Mouse (Mus musculus) olfactory bulb, adult 2 months (tissue): ENCODE results near the gene Gmcl1. TPM values are rescaled to one million over a fixed set of nuclear protein-coding genes. Genes with fewer than 3 reads are reported as not detected.
A peak's percentile ranks its signal among the peaks of the same experiment; 100 is the strongest.

Experiments used
- H3K27ac ChIP-seq: fragments of 200-500 bp; 2 replicates; pipeline ENCODE4 v1.5.1; 2012; ENCODE audit warnings: low read depth, low read length; ENCODE audit not compliant: insufficient read depth
- H3K4me1 ChIP-seq: fragments of 200-500 bp; 2 replicates; pipeline ENCODE4 v1.6.1; 2012; ENCODE audit warnings: low read length; ENCODE audit not compliant: control insufficient read depth, insufficient read depth
- H3K4me3 ChIP-seq: fragments of 200-500 bp; 2 replicates; pipeline ENCODE4 v1.5.1; 2012; ENCODE audit warnings: mild to moderate bottlenecking, low read depth, low read length, moderate library complexity; ENCODE audit not compliant: insufficient read depth
- CTCF ChIP-seq: fragments of 200-500 bp; IDR thresholded peaks from 2 replicates; pipeline ENCODE4 v1.5.1; 2012; ENCODE audit warnings: low read depth, mild to moderate bottlenecking, low read length, moderate library complexity; ENCODE audit not compliant: insufficient read depth
- POLR2A ChIP-seq: fragments of 200-500 bp; IDR thresholded peaks from 2 replicates; pipeline ENCODE4 v1.6.1; 2012; ENCODE audit warnings: mild to moderate bottlenecking, low read depth, low read length, moderate library complexity; ENCODE audit not compliant: insufficient read depth
- WGBS: fragments of 180-500 bp; shearing (Covaris S2); methylation state at CpG from one replicate; pipeline ENCODE4 v1.1.7; 2018; 5-methylcytosine and 5-hydroxymethylcytosine counted together
- polyA plus RNA-seq: library from polyadenylated mRNA; stranded (reverse); fragments of >200 nt; gene quantifications from 2 replicates; pipeline ENCODE4 v1.2.4, GENCODE M21; 2012; ENCODE audit warnings: low replicate concordance; ENCODE audit not compliant: missing spikeins, insufficient read depth, insufficient read length

Gene Gmcl1
- polyA plus RNA-seq, 1 experiment = not detected

DNA sequence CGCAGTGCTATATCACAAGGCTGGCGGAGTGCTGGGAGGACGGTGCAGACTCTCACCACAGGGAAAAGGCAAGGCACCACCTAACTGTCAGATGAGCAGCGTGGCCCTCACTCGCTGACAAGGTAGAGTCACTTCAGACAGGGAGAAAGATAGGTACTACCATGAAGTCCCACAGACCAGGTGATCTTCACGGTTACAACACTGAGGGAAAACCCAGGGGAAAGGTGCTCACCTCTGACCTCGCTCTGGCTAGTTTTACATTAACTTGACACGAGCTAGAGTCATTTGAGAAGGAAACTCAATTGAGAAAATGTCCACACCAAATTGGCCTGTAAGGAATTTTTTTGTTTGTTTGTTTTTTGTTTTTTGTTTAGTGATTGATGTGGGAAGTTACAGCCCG lies 30.6 kb downstream of the Gmcl1 start:
- TF ChIP-seq POLR2A (no peak), CTCF (no peak)
- Histone ChIP-seq H3K27ac (no peak overlapping the region), H3K4me1 (no peaks in the 10 kb centered on the region), H3K4me3 (no peak overlapping the region)
- WGBS = 94% methylated on average over 9 of the region's 9 CpGs

DNA sequence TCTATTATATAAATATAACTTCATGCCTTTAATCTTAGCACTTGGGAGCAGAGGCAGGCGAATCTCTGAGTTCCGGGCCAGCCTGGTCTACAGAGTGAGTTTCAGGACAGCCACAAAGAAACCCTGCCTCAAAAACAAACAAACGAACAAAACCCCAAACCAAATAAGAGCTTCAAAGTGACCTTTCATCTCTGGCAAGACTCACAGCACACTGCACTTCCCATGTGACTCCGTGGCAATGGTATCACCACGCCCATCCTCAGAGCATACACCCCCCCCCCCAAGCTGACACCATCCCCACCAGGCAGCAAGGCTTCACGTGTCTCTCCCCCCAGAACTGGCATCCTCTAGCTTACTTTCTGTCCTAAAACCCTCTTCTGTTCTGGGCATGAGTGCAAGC lies 35.3 kb downstream of the Gmcl1 start:
- TF ChIP-seq POLR2A (no peak), CTCF (no peak)
- 87% methylated on average over 6 of the region's 6 CpGs for WGBS
- H3K27ac ChIP-seq = no peak overlapping the region
- H3K4me1 ChIP-seq = no peaks in the 10 kb centered on the region
- no peak overlapping the region for H3K4me3 ChIP-seq

GRCm38 (mm10) chr6:86696213-86696612 lies 37.0 kb downstream of the Gmcl1 start:
- 88% methylated on average over 10 of the region's 10 CpGs for WGBS
- Histone ChIP-seq H3K27ac (no peak overlapping the region), H3K4me3 (no peak overlapping the region), H3K4me1 (no peaks in the 10 kb centered on the region)
- TF ChIP-seq POLR2A = no peak
- no peak for TF ChIP-seq CTCF

DNA sequence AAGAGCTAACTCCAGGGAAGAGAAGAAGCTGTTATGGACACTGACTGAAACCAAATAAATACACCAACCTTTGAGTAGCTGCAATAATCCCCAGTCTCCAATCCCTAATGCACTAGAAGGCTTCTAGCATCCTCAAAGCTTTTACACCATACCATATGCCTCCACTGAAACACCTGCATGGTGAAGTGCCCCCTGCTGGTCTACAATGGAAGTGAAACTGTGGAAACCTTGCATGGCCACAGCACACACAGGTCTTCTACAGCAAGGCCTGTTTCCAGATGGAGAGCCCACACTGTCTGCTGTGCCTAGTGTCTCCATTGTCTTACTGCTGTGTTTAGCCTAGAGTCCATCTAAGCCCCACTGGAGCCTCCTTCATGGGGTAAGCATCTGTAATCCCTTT lies 38.7 kb downstream of the Gmcl1 start:
- H3K27ac ChIP-seq = no peak overlapping the region
- H3K4me1 ChIP-seq = no peaks in the 10 kb centered on the region
- no peak overlapping the region for H3K4me3 ChIP-seq
- TF ChIP-seq POLR2A = no peak
- no peak for TF ChIP-seq CTCF

DNA sequence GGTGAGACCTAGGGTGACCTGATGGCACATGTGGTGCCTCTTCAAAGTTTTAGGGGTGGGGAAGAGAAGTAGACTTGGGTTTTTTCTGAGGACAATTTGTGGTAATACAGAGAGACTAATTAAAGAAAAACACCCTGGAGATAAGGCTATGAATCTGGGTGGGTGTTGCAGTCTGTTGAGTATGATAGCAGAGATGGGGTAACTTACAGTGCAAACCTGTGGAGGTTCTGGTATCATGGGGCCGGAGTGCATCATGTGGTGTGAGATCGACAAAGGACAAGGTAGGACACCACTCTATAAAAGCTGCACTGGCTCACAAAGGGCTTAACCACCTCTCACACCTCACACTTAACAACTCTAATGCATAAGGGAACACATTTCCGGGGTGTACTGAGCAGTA lies 43.5 kb downstream of the Gmcl1 start:
- Histone ChIP-seq H3K4me3 (no peak overlapping the region), H3K27ac (no peak overlapping the region), H3K4me1 (no peaks in the 10 kb centered on the region)
- TF ChIP-seq POLR2A (no peak), CTCF (no peak)
- WGBS = 98% methylated on average over 3 of the region's 3 CpGs

DNA sequence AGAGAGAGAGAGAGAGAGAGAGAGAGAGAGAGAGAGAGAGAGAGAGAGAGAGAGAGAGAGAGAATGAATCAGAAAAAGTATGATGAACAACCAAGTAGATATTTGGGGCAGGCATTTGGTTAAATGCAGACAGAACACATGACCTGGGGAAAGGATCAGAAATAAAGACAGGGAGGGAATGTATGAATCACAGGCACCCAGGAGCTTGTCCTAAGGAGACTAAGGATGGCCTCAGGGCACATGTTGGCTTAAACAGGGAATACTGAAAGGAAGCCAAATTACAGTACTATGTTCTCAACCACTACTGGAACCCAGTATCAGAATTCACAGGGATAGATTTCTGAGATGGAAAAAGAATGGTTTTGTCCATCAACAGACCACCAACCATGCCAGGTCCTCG lies 46.2 kb downstream of the Gmcl1 start:
- Histone ChIP-seq H3K4me3 (no peak overlapping the region), H3K27ac (no peak overlapping the region), H3K4me1 (0 out of 2 replicates have a peak, but pooled peaks cover 3% of the 10 kb centered on the region)
- TF ChIP-seq POLR2A (no peak), CTCF (no peak)
- WGBS = 74% methylated on average over 1 of the region's 1 CpGs

DNA sequence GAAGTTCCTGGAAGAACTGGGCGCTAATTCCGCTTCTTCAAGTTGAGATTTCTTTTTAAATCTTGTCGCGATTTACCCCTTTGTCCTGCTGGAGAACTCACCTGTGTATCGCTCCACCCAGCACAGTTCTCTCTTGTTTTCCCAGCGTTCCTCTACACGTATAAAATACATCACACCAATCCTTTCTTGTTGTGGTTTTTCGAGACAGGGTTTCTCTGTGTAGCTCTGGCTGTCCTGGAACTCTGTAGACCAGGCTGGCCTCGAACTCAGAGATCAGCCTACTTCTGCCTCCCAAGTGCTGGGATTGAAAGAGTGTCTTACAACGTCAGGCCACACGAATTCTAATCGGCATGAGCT lies 48.5 kb downstream of the Gmcl1 start:
- Histone ChIP-seq H3K27ac (peak overlapping the region; percentile 64), H3K4me3 (peak overlapping the region; percentile 78), H3K4me1 (0 out of 2 replicates have a peak, but pooled peaks cover 3% of the 10 kb centered on the region)
- no peak for TF ChIP-seq CTCF
- no peak; the same call in 1 of the 2 replicates for TF ChIP-seq POLR2A
- 26% methylated on average over 12 of the region's 12 CpGs for WGBS

GRCm38 (mm10) chr6:86683872-86684654 lies 49.1 kb downstream of the Gmcl1 start, which contains the start of gene Snrnp27:
TSS of gene Snrnp27 (minus strand) at chr6:86684522.
- Histone ChIP-seq H3K4me3 (peak within 1 kb of the TSS; percentile 78), H3K27ac (peak within 1 kb of the TSS; percentile 64), H3K4me1 (0 out of 2 replicates have a peak, but pooled peaks cover 3% of the 10 kb centered on the region)
- no peak for TF ChIP-seq CTCF
- TF ChIP-seq POLR2A = peak; percentile 80
- WGBS = 2% methylated on average over 36 of the region's 36 CpGs

- H3K27ac ChIP-seq = no peak overlapping the region
- 0 out of 2 replicates have a peak, but pooled peaks cover 3% of the 10 kb centered on the region for H3K4me1 ChIP-seq
- no peak for TF ChIP-seq POLR2A
- TF ChIP-seq CTCF = no peak
- WGBS = 87% methylated on average over 3 of the region's 3 CpGs
- H3K4me3 ChIP-seq = no peak overlapping the region
These were observed 51.9 kb downstream of the Gmcl1 start for GRCm38 (mm10) chr6:86681289-86681688.
